Mouse (Mus musculus) granulocyte monocyte progenitor cell, adult 5-6 weeks (primary cell): ENCODE measurements around the gene Acer3. TPM values are rescaled to one million over a fixed set of nuclear protein-coding genes. Genes with fewer than 3 reads are reported as not detected.

Experiments
- ATAC-seq: replicated peaks from 2 replicates; pipeline ENCODE4 v1.8.0; 2016; ENCODE audit warnings: mild to moderate bottlenecking, moderate TSS enrichment, inconsistent platforms; ENCODE audit not compliant: poor library complexity, severe bottlenecking
- total RNA-seq, 2 experiments: library from RNA; stranded (forward) in 1 of 2; stranded (reverse) in 1 of 2; fragments of 200-712, 200-1000 nt in 1 of 2; fragments of >200 nt in 1 of 2; fragmentation: Nextera tagmentation in 1 of 2; gene quantifications; 2 replicates each; pipeline ENCODE4 v1.2.3; 2014 to 2017

The Acer3 gene
- total RNA-seq, 2 experiments from 2014 or later: 42.1 to 49.6 TPM

DNA sequence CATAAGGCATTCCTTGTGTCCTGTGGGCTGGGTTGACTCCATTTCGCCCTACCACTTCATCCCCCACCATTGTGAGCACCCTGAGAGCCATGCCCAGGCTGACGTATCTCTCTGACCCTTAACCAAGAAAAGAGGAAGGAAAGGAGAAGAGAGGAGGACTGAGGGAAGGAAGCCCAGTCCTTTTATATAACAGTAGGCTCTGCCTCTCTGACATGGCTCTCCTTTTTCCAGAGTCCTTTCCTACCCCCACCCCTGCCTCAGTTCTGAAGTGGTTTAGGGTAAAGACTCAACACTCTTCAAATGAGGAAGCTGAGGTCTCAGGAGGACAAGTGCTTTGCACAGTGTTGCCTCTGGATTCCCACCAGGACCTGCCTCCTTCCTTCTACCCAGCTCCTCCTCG, 13.0 kb upstream of the Acer3 start:
- ATAC-seq: peak; percentile 84

DNA sequence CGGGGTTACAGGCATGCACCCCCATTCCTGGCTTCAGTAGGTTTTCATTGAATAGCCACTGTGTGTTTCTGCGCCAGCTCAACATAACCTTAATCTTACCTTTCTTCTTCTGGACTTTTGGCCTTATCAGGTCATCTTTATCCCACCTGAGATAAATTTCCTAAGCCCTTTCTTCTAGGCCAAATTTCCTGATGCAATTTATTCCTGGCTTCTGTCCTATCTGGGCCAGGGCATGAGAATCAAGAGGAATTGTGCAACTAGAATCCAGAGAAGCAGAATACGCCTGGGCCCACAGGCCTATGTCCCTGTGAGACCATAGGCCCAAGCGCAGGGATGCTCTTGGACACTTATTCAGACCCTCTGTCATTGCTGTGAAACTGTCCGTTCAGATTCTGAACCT, 12.5 kb upstream of the Acer3 start:
- ATAC-seq: no peak

DNA sequence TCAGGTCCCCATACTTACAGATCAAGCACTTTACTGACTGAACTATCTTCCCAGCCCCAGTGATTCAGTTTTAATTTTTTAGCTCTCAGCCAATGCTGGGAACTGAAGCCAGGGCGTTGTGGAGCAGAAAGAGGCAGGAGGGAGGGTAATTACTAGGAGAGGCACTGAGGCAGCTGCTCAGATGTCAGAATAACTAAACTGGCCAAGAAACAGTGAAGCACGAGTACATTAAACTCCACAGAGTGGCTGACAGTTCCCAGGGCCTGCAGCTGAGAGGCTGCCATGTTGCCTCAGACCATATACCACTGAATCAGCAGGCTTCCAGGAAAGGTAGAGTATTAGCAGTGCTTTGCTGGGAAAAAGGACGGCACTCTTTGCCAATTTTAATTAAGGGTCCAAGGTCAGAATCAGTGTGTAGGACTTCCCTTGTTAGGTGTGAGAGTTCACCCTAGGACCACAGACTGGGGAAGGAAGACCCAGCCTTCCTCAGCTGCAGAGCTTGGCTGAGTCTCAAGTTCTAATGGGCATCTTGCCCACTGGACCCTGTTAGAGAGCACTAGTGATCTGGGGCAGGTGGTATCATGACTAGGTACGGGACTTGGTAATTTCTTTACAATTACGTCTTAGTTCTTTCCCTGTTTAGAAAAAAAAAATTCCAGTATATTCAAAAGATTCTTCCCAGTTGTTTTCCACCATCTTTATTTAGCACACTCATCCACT, 11.8 kb upstream of the Acer3 start:
- ATAC-seq: no peak

DNA sequence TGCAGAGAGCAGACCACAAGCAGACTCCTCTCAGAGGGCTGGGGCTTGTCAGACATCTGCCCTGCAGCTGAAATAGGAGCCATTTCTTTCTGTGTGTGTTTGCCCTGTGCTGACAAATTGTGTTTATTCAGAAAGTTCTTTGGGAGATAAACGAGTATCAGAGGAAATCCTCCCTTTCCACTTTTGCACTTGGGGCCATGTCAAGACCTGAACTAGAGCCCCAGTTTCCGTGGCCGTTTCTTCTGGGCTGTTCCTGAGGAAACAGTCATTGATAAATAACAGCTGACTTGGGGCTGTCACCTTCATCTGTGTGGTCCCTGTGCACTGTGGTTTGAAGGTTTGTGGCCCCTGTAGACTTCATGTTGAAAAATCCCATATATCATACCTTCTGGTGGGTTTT, 10.9 kb upstream of the Acer3 start:
- no peak for ATAC-seq

DNA sequence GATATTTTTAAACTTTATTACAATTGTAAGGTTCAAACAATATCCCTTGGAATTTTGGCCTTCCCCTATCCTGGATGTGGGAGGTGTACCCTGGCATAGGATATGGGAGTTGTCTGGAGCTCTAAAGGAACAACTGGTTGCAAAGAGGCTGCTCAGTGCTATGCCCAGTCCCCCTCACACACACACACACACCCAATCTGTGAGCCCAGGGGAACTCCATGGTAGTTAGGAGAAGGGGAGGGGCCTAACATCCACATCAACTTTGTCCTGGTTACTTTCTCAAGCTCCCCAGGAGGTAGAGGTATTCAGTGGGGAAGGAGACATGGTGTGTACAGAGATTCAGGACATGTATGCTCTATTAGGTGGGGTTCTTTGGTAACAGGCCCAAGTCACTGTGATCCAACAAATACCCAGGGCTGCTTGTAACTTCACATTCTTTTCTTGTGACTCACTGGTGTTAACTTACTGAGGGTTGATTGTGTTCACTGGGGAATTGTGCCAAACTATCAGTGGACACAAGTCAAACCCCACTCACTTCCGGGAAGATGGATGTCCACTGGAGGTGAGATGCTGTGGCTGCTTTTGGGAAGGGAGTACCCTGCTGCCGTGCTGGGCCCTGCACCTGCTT, 9.5 kb upstream of the Acer3 start:
- no peak for ATAC-seq

DNA sequence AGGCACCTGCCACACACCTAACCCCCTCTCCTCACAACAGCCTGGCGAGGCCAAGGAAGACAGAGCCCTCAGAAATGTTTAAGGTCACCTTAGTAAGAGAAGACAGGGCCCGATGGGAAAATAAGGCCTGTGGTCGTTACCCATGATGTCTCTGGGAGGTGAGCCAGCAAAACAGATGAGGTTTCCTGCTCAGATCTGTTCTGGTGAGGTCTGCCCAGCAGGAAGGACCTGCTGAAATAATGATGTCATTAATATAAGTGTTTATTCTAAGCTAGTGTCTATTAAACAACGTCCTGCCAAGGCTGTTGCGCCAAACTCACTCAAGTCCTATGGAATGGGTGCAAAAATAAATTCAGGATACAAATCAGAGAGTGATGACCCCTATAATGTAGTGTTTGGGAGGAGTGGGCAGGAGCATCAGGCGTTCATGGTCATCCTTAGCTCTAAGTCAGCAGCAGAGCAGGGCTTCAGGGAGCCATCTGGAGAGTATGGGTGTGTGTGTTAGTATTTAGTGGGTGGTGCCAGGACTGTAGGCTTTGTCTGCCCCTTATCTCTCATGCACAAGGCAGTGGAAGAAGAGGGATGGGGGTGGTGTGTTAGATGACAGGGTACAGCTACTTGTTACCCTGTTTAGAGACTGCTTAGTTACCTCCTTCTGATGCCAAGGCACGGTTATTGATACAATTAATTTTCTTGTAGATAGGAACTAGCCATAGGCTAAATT, 8.8 kb upstream of the Acer3 start:
- ATAC-seq: no peak

DNA sequence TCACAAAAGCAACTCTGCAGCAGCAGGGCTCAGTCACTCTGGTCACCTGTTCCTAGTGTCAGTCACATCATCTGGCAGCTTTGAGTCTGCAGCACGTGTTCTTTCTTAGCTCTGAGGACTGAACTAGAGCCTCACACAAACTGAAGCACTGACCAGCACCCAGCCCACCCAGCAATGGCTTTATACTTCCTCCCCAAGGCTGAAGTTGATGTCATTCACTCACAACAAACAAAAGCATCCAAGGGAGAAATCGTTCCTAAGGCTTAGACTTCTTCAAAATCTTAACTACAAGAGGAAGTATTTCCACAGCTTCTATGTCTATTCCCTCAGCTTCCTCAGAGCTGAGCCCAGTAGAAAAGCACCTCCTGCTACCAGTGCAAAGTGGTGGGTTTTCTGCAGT, 7.3 kb upstream of the Acer3 start:
- peak; percentile 47 for ATAC-seq

DNA sequence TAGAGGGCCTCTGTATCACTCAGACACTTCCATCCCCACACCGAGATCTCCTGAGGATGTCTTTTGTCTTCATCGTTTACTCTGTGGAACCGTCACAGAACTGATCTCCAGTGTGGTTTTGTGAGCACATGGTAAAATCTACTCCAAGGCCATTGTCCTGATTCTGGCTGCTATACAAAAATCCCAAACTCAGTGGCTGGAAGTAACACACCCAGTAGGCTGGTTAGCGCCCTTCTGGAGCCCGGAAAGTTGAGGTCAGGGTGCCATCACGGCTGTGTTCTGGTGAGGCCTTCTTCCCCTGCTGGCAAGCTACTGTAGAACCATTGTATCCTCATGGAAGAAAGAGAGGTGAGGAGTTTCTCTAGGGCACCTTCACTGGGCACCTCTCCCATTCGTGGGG, 5.0 kb upstream of the Acer3 start:
- no peak for ATAC-seq

DNA sequence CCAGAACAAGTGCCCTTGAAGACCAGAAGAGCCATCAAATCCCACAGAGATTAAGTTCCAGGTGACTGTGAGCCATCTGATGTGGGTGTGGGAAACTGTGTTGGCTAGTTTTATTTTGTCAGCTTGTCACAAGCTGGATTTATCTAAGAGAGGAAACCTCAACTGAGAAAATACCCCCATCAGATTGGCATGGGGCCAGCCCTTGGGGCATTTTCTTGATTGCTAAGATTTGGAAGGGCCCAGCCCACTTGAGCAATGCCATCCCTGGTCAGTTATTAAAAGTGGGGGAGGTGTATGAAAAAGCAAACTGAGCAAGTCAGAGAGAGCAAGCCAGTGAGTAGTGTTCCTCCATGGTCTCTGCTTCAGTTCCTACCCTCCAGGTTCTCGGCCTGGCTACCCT, 3.2 kb upstream of the Acer3 start:
- no peak for ATAC-seq

DNA sequence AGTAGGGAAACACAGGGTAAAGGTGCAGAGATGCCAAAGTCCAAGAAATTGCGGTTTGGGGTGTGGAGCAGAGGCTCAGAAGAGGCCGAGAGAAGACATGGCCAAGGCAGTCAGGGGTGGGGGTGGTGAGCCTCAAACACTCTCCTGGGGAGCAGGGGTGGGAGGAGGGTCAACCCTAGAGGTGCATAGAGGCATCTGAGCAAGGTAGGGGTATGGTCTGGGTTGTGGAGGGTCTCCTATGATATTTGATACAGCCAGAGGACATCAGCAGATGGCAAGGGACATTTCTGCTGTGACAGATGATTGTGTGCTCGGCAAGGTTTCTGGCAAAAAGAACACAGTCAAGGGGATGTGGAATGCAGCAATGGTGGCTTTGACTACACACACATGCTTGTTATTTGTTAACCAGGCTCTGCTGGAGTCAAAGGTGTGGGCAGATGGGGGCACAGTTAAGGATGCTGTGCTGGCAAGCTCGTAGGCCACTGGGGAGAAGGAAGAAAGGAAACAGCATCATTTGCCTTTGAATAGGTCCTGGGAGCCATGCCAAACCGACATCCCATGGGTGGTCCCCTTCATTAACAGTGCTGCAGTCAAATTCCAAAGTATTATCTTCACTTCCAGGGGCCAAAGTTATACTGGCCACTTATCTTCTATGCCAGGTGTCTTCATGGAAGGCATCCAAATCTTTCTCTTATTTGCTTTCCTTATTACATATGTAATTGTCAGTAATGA, 2.4 kb upstream of the Acer3 start:
- no peak for ATAC-seq

DNA sequence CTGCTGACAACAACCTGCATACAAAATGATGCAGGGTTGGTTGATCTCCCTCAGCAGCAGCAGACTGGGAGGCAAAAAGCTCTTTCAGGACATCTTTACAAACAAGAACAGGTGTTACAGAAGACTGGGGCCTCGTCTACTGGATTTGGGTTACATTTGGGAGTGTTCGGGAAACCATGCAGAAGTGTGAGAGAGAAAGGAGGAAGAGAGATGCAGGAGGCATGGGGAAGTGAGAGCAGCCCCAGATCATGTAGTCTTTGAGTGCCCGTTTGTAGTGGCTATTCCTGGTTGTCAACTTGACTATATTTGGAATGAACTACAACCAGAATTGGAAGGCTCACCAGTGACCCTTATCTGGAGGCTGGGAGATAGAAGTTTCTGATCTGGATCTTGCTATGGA, 1.4 kb upstream of the Acer3 start:
- ATAC-seq: peak; percentile 79

DNA sequence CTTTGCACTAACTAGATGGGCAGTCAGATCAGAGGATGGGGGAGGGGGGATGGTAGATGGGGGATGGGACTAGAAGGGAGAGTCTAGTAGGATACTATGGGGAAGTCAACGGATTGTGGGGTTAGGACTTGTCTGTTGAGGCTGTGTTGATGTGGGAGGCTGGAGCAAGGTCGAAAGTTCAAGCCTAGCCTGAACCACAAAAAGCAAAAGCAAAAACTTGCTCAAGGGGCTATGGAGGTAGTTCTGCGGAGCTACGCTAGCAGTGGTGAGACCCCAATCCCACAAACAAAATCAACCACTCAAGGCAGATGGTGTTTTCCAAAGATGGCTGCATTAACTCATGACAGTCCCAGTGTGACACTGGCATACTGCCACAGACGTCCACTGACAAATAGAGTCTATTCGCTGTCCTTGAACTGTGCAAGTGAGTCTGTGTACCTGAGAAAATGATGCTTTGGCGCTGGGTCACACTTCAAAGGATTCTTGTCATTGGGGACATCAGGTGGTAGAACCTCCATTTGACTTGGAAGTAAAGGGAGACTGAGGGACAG, 927 bp downstream of the Acer3 start:
- no peak for ATAC-seq

DNA sequence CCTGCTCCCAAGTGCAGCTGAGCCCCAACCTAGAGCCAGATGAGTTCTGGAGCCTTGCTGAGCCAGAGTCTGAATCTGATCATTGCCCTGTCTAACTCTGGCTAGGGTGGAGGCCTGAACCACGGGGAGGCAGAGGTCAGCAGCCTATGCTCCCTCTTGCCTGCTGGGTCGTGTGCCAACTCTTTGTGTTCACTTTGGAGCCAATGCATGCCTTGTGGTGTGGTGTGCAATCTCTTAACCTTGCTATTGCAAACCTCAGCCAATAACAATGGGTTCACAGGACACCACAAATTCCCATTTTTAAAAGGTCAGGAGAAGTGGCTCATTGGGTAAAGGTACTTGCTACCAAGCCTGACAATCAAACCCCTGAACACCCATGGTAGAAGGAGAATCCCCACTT, 4.4 kb downstream of the Acer3 start:
- ATAC-seq: no peak

DNA sequence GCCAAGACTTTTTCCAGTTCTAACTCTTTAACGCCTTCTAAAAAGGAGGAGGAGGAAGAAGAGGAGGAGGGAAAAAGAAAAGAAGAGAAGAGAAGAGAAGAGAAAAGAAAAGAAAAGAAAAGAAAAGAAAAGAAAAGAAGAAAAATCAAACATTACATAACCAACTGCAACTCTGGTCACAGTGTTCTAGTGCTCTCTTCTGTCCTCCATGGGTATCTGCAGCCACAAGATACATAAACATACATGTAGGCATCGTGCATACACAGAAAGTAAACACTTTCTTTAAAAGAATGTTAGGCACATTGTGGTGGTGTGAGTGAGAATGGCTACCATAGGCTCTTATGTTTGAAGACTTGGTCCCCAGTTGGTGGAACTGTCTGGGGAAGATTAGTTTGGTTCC, 5.9 kb downstream of the Acer3 start:
- ATAC-seq: no peak

DNA sequence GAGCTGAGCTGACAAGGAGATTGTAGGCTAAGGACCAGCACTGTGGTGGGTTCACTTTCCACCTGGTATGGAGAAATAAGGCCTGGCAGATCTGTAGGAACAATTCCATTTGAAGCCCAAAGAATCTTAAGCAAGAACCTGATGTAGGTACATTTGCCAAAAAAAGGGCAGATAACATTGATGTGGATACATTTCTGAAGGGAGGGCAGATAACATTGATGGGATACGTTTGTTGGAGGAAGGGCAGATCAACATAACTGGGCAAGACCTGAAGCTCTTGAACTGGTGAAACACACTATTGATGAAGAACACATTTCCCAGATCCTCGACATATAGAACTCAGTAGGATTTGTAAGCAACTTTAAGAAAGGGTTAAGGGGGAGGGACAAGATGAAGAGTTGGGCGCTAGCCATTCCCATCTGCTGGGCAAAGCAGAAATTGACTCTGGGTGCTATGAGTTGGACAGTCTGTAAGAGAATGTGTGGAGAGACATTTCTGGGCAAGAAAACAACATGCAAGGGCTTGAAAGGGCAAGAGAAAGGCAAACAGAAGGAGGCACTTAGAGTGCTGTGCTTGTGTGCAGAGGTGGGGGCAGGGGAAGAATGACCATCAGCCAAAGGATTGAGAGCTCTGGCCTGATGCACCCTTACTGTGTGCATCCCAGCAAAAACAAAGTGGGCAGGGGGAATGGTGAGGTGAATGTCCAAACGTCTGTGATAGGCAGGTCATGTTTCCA, 8.7 kb downstream of the Acer3 start:
- ATAC-seq: no peak

DNA sequence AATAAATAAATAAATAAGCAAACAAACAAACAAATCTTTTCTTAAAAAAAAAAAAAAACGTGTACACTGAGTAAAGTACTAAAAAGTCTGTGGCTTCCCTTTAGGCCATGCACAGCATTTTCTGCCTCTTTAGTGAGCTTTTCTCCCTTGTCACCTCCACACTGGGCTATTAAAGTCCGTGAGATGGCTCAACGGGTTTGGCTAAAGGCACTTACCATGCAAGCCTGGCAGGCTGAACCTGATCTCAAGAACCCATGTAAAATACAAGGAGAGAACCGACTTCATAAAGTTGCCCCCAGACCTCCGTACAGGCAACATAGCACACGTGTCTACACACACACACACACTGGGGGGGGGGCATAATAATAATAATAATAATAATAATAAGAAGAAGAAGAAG, 10.7 kb downstream of the Acer3 start:
- no peak for ATAC-seq

DNA sequence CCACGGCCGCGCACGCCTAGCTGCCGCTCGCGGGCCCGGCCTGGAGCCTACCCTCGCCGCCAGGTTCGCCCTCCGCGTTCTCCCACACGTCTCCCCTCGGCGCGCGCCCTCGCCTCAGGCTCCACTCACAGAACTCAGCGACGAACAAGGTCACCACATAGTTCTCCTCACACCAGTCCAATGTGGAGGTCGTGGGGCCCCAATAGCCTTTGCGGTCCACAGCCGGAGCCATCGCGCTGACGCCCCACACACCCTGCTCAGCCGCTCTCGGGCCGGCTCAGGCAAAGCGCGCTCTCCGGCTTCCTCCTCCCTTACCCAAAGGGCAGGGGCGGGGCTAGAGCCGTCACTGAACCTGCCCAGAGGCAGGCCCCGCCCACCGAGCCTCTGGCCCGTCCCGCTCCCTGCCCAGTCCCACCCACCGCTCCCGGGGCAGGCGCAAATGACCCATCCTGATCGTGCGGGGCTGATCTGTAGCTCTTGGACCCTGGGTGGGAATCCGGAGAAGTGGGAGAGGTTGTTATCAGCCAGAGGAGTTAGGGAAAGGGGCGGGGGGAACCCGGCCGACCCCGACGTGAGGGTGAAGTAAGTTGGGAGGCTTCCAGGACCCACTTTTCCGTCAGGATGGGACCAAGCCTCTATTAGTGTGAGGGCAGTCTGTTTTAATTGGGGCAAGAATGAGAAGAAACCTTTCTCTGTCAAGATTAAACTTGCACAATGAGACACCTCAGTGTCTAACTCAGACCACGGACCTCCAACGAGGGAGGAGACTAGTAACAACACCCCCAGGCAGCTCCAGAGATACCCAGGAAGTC, 11.6 kb downstream of the Acer3 start:
- peak; percentile 94 for ATAC-seq

DNA sequence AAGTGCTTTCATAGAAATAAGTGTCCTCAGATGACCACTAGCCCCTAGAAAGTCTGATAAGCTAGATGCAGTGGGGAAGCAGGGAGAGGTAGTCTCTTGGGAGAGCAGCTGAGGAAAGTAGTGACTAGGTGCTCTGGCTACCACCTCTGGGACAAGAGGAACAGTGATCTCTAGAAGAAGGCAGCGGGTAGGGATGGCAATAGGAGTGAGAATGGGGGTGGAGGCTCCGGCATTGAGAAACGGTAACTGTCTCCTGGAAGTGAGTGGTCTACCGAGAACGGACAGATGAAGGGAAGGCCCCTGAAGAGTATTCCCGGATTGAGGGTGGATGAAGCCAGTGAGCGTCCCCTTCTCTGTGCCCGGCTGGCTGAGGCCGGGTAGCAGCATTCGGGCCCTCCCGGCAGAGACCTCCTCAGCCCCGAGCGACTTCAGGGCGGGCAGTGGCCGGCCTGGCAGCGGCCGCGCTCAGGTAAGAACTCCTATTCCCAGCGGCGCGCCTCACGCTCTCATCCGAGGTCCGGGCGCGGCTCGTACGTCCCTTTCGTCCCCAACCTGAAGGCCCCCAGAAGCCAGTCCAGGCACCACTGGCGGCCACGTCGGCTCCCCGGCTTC, 12.3 kb downstream of the Acer3 start:
- ATAC-seq: no peak
